Mouse (Mus musculus): ENCODE measurements around the gene Prrg4. TPM values are rescaled to one million over a fixed set of nuclear protein-coding genes. Genes with fewer than 3 reads are reported as not detected.

Gene Prrg4
- total and polyA plus RNA-seq, 2 experiments from 2014 or later: 1.5 to 5.9 TPM

DNA sequence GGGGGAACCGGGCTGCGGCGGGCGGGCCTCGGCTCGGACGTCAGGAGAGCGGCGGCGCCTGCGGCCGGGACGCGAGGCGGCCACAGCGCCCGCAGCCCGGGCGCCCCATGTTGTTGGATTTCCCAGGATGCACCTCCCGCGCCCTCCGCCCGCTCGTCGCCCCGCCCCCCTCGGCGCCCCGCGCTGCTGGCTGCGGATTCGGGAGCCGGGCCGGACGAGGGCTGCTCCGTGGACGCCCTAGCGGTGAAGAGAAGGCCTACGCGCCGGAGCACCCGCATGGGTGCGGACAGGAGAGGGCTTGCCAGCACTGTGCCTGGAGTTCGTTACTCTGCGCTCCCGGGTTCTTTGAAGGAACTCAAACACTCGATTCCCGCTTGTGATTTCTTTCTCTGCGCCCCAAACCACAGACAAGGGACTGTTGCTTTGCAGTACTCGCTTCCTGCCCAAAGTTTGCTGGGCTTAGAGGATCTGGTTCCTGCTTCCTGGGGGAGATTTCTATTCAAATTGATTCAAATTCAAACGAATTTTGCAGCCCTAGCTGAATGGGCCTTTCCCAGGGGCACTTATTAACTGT is 32.7 kb downstream of the Prrg4 start:
- H3K9me3 ChIP-seq (replicated peaks; ENCODE audit: control insufficient read depth, low read length): no peaks in the 10 kb centered on the region
- peak overlapping the region; percentile 99 for H3K9ac ChIP-seq (replicated peaks; ENCODE audit: low read depth, low read length)
- DNase-seq (ENCODE audit: low spot score) (peak; percentile 90), ATAC-seq (ENCODE audit: insufficient read depth, low read depth) (peak; percentile 94)
- TF ChIP-seq EP300 (IDR thresholded peaks at IDR 0.05; ENCODE audit: low read depth) (no peak), CTCF (IDR thresholded peaks at IDR 0.05; ENCODE audit: low read depth) (peak; percentile 61)
- no peaks in the 10 kb centered on the region for H3K27me3 ChIP-seq (ENCODE audit: control insufficient read depth, insufficient read depth, low read length)
- H3K4me3 ChIP-seq (ENCODE audit: low read depth, low read length): peak overlapping the region; percentile 97
- H3K4me1 ChIP-seq (ENCODE audit: control insufficient read depth, insufficient read depth): peaks cover 17% of the 10 kb centered on the region
- H3K36me3 ChIP-seq (replicated peaks; ENCODE audit: control insufficient read depth, insufficient read depth, low read length): no peaks in the 10 kb centered on the region
- peak overlapping the region; percentile 86 for H3K4me2 ChIP-seq (ENCODE audit: low read depth, low read length)
- under 1% methylated on average over 30 of the region's 51 CpGs for WGBS
- H3K27ac ChIP-seq (ENCODE audit: low read depth): peak overlapping the region; percentile 98

- WGBS: 1% methylated on average over 41 of the region's 50 CpGs
- H3K9me3 ChIP-seq (replicated peaks; ENCODE audit: control insufficient read depth, low read length): no peaks in the 10 kb centered on the region
- ATAC-seq (ENCODE audit: insufficient read depth, low read depth): no peak
These were observed 33.3 kb downstream of the Prrg4 start, which contains the start of gene Qser1 for GRCm38 (mm10) chr2:104816371-104816827. Gene Qser1 (minus strand): TSS chr2:104816760.

GRCm38 (mm10) chr2:104815561-104816370 is 33.9 kb downstream of the Prrg4 start:
- WGBS: under 1% methylated on average over 33 of the region's 33 CpGs
- ATAC-seq (ENCODE audit: insufficient read depth, low read depth): peak; percentile 34
- H3K4me3 ChIP-seq (ENCODE audit: low read depth, low read length): peak overlapping the region; percentile 97

More at GRCm38 (mm10) chr2:104816371-104816827, 33.3 kb downstream of the Prrg4 start, which contains the start of gene Qser1:
- H3K36me3 ChIP-seq (replicated peaks; ENCODE audit: control insufficient read depth, insufficient read depth, low read length): no peaks in the 10 kb centered on the region
- peak within 1 kb of the TSS; percentile 99 for H3K9ac ChIP-seq (replicated peaks; ENCODE audit: low read depth, low read length)
- peak within 1 kb of the TSS; percentile 97 for H3K4me3 ChIP-seq (ENCODE audit: low read depth, low read length)
- DNase-seq (ENCODE audit: low spot score): no peak
- no peaks in the 10 kb centered on the region for H3K27me3 ChIP-seq (ENCODE audit: control insufficient read depth, insufficient read depth, low read length)
- peaks cover 17% of the 10 kb centered on the region for H3K4me1 ChIP-seq (ENCODE audit: control insufficient read depth, insufficient read depth)
- H3K4me2 ChIP-seq (ENCODE audit: low read depth, low read length): peak within 1 kb of the TSS; percentile 86
- peak within 1 kb of the TSS; percentile 98 for H3K27ac ChIP-seq (ENCODE audit: low read depth)
- TF ChIP-seq EP300 (IDR thresholded peaks at IDR 0.05; ENCODE audit: low read depth) (no peak), CTCF (IDR thresholded peaks at IDR 0.05; ENCODE audit: low read depth) (no peak)

GRCm38 (mm10) chr2:104814181-104814951 is 35.3 kb downstream of the Prrg4 start:
- WGBS: 59% methylated on average over 5 of the region's 5 CpGs
- no peak overlapping the region for H3K4me2 ChIP-seq (ENCODE audit: low read depth, low read length)

More at GRCm38 (mm10) chr2:104815561-104816370, 33.9 kb downstream of the Prrg4 start:
- no peaks in the 10 kb centered on the region for H3K27me3 ChIP-seq (ENCODE audit: control insufficient read depth, insufficient read depth, low read length)
- H3K4me2 ChIP-seq (ENCODE audit: low read depth, low read length): peak overlapping the region; percentile 86
- H3K4me1 ChIP-seq (ENCODE audit: control insufficient read depth, insufficient read depth): peaks cover 17% of the 10 kb centered on the region
- no peaks in the 10 kb centered on the region for H3K36me3 ChIP-seq (replicated peaks; ENCODE audit: control insufficient read depth, insufficient read depth, low read length)
- peak overlapping the region; percentile 98 for H3K27ac ChIP-seq (ENCODE audit: low read depth)
- no peaks in the 10 kb centered on the region for H3K9me3 ChIP-seq (replicated peaks; ENCODE audit: control insufficient read depth, low read length)
- peak; percentile 49 for DNase-seq (ENCODE audit: low spot score)
- TF ChIP-seq EP300 (IDR thresholded peaks at IDR 0.05; ENCODE audit: low read depth) (no peak), CTCF (IDR thresholded peaks at IDR 0.05; ENCODE audit: low read depth) (no peak)
- H3K9ac ChIP-seq (replicated peaks; ENCODE audit: low read depth, low read length): peak overlapping the region; percentile 99

GRCm38 (mm10) chr2:104805435-104805834 is 44.2 kb downstream of the Prrg4 start:
- DNase-seq (ENCODE audit: low spot score) (no peak), ATAC-seq (ENCODE audit: insufficient read depth, low read depth) (no peak)
- no peak overlapping the region for H3K4me2 ChIP-seq (ENCODE audit: low read depth, low read length)

More at GRCm38 (mm10) chr2:104814181-104814951, 35.3 kb downstream of the Prrg4 start:
- Histone ChIP-seq H3K36me3 (replicated peaks; ENCODE audit: control insufficient read depth, insufficient read depth, low read length) (no peaks in the 10 kb centered on the region), H3K27ac (ENCODE audit: low read depth) (no peak overlapping the region), H3K9me3 (replicated peaks; ENCODE audit: control insufficient read depth, low read length) (no peaks in the 10 kb centered on the region), H3K4me1 (ENCODE audit: control insufficient read depth, insufficient read depth) (peaks cover 23% of the 10 kb centered on the region), H3K4me3 (ENCODE audit: low read depth, low read length) (no peak overlapping the region), H3K27me3 (ENCODE audit: control insufficient read depth, insufficient read depth, low read length) (no peaks in the 10 kb centered on the region), H3K9ac (replicated peaks; ENCODE audit: low read depth, low read length) (no peak overlapping the region)
- ATAC-seq (ENCODE audit: insufficient read depth, low read depth) (no peak), DNase-seq (ENCODE audit: low spot score) (no peak)
- no peak for TF ChIP-seq CTCF (IDR thresholded peaks at IDR 0.05; ENCODE audit: low read depth)
- TF ChIP-seq EP300 (IDR thresholded peaks at IDR 0.05; ENCODE audit: low read depth): no peak

More at GRCm38 (mm10) chr2:104805435-104805834, 44.2 kb downstream of the Prrg4 start:
- no peak overlapping the region for H3K4me3 ChIP-seq (ENCODE audit: low read depth, low read length)
- TF ChIP-seq EP300 (IDR thresholded peaks at IDR 0.05; ENCODE audit: low read depth) (no peak), CTCF (IDR thresholded peaks at IDR 0.05; ENCODE audit: low read depth) (no peak)
- no peak overlapping the region for H3K9ac ChIP-seq (replicated peaks; ENCODE audit: low read depth, low read length)
- H3K4me1 ChIP-seq (ENCODE audit: control insufficient read depth, insufficient read depth): 0 out of 2 replicates have a peak, but pooled peaks cover 6% of the 10 kb centered on the region
- no peaks in the 10 kb centered on the region for H3K27me3 ChIP-seq (ENCODE audit: control insufficient read depth, insufficient read depth, low read length)
- 63% methylated on average over 1 of the region's 1 CpGs for WGBS
- H3K9me3 ChIP-seq (replicated peaks; ENCODE audit: control insufficient read depth, low read length): no peaks in the 10 kb centered on the region
- no peaks in the 10 kb centered on the region for H3K36me3 ChIP-seq (replicated peaks; ENCODE audit: control insufficient read depth, insufficient read depth, low read length)
- no peak overlapping the region for H3K27ac ChIP-seq (ENCODE audit: low read depth)

Other genes starting within 250 kb of the Prrg4 start
- 1.9 and 4.0 TPM in 2 replicates for gene Tcp11l1, start 137.7 kb downstream of the Prrg4 start, total RNA-seq (2014; rRNA removed; ENCODE audit: low replicate concordance)
- 28.7 and 32.7 TPM in 2 replicates for gene Tcp11l1, start 137.7 kb downstream of the Prrg4 start, polyA plus RNA-seq (2015; fragmentation: Nextera tagmentation; extraction: Ambion mirVana)
- gene Pin1rt1, start 133.5 kb downstream of the Prrg4 start, total RNA-seq (2014; rRNA removed; ENCODE audit: low replicate concordance): not detected in 2 replicates
- not detected in 2 replicates for gene Pin1rt1, start 133.5 kb downstream of the Prrg4 start, polyA plus RNA-seq (2015; fragmentation: Nextera tagmentation; extraction: Ambion mirVana)
- gene Depdc7, start 107.0 kb downstream of the Prrg4 start, total RNA-seq (2014; rRNA removed; ENCODE audit: low replicate concordance): 4.1 and 4.3 TPM in 2 replicates
- 4.0 and 4.7 TPM in 2 replicates for gene Depdc7, start 107.0 kb downstream of the Prrg4 start, polyA plus RNA-seq (2015; fragmentation: Nextera tagmentation; extraction: Ambion mirVana)
- 7.6 and 13.1 TPM in 2 replicates for gene Qser1, start 33.1 kb downstream of the Prrg4 start, total RNA-seq (2014; rRNA removed; ENCODE audit: low replicate concordance)
- 3.3 and 3.4 TPM in 2 replicates for gene Qser1, start 33.1 kb downstream of the Prrg4 start, polyA plus RNA-seq (2015; fragmentation: Nextera tagmentation; extraction: Ambion mirVana)
- gene Ccdc73, start 17.9 kb upstream of the Prrg4 start, total RNA-seq (2014; rRNA removed; ENCODE audit: low replicate concordance): not detected in 2 replicates
- gene Ccdc73, start 17.9 kb upstream of the Prrg4 start, polyA plus RNA-seq (2015; fragmentation: Nextera tagmentation; extraction: Ambion mirVana): 12.6 and 18.2 TPM in 2 replicates
- gene Eif3m, start 167.2 kb upstream of the Prrg4 start, total RNA-seq (2014; rRNA removed; ENCODE audit: low replicate concordance): 132 and 139 TPM in 2 replicates
- 235 and 241 TPM in 2 replicates for gene Eif3m, start 167.2 kb upstream of the Prrg4 start, polyA plus RNA-seq (2015; fragmentation: Nextera tagmentation; extraction: Ambion mirVana)
- not detected in 2 replicates for gene Gm11060, start 242.1 kb upstream of the Prrg4 start, total RNA-seq (2014; rRNA removed; ENCODE audit: low replicate concordance)
- not detected in 2 replicates for gene Gm11060, start 242.1 kb upstream of the Prrg4 start, polyA plus RNA-seq (2015; fragmentation: Nextera tagmentation; extraction: Ambion mirVana)

Measured in heart, postnatal 0 days (tissue).